Mouse (Mus musculus) embryonic facial prominence, embryonic 10.5 days (tissue): ENCODE results near the gene Hoxc12. TPM values are rescaled to one million over a fixed set of nuclear protein-coding genes. Genes with fewer than 3 reads are reported as not detected.

Source experiments
- DNase-seq: peaks from one replicate; pipeline ENCODE4 v3.0.0-alpha.2; 2017; ENCODE audit warnings: low spot score
- H3K27ac ChIP-seq: fragments of 300-500 bp; sonication (generic); replicated peaks from 2 replicates; pipeline ENCODE4 v1.5.1; 2016; ENCODE audit warnings: mild to moderate bottlenecking
- H3K27me3 ChIP-seq: fragments of 300-500 bp; sonication (generic); replicated peaks from 2 replicates; pipeline ENCODE4 v1.6.1; 2016; ENCODE audit warnings: low read depth, mild to moderate bottlenecking; ENCODE audit not compliant: poor library complexity, severe bottlenecking
- H3K36me3 ChIP-seq: fragments of 300-500 bp; sonication (generic); replicated peaks from 2 replicates; pipeline ENCODE4 v1.6.1; 2016; ENCODE audit warnings: mild to moderate bottlenecking, moderate library complexity
- H3K4me1 ChIP-seq: fragments of 300-500 bp; sonication (generic); 2 replicates; pipeline ENCODE4 v1.6.1; 2016
- H3K4me3 ChIP-seq: fragments of 300-500 bp; sonication (generic); 2 replicates; pipeline ENCODE4 v1.5.1; 2016; ENCODE audit warnings: mild to moderate bottlenecking, moderate library complexity
- H3K9me3 ChIP-seq: fragments of 300-500 bp; sonication (generic); 2 replicates; pipeline ENCODE4 v1.6.1; 2016; ENCODE audit warnings: mild to moderate bottlenecking
- WGBS: fragments of 180-500 bp; shearing (Covaris S2); methylation state at CpG from one replicate; pipeline ENCODE4 v1.1.7; 2016; 5-methylcytosine and 5-hydroxymethylcytosine counted together
- polyA plus RNA-seq: library from polyadenylated mRNA; unstranded; fragments of >200 nt; fragmentation: Nextera tagmentation; extraction: Ambion mirVana; gene quantifications from 2 replicates; pipeline ENCODE4 v1.2.1, GENCODE M21; 2016

Hoxc12 gene
- polyA plus RNA-seq, 1 experiment from 2014 or later, result not detected

- H3K4me3 ChIP-seq, result no peak overlapping the region
- 2% methylated on average over 21 of the region's 21 CpGs for WGBS
- H3K9me3 ChIP-seq, result no peaks in the 10 kb centered on the region
- no peak for DNase-seq
- H3K4me1 ChIP-seq, result no peaks in the 10 kb centered on the region
- H3K27me3 ChIP-seq, result peaks cover 100% of the 10 kb centered on the region
- no peak overlapping the region for H3K27ac ChIP-seq
- H3K36me3 ChIP-seq, result no peaks in the 10 kb centered on the region
Observed at GRCm38 (mm10) chr15:102972254-102972653, 35.7 kb downstream of the Hoxc12 start.

- no peak overlapping the region for H3K27ac ChIP-seq
- H3K9me3 ChIP-seq, result no peaks in the 10 kb centered on the region
- H3K36me3 ChIP-seq, result no peaks in the 10 kb centered on the region
- H3K27me3 ChIP-seq, result peaks cover 100% of the 10 kb centered on the region
- no peak overlapping the region for H3K4me3 ChIP-seq
- 4% methylated on average over 6 of the region's 6 CpGs for WGBS
- no peaks in the 10 kb centered on the region for H3K4me1 ChIP-seq
- DNase-seq, result no peak
Observed at GRCm38 (mm10) chr15:102972753-102973152, 36.2 kb downstream of the Hoxc12 start.

GRCm38 (mm10) chr15:102975034-102975433 lies 38.5 kb downstream of the Hoxc12 start:
- no peaks in the 10 kb centered on the region for H3K36me3 ChIP-seq
- 5% methylated on average over 7 of the region's 7 CpGs for WGBS
- no peak for DNase-seq
- no peaks in the 10 kb centered on the region for H3K9me3 ChIP-seq
- no peak overlapping the region for H3K27ac ChIP-seq
- peaks cover 100% of the 10 kb centered on the region for H3K27me3 ChIP-seq
- H3K4me3 ChIP-seq, result no peak overlapping the region
- H3K4me1 ChIP-seq, result no peaks in the 10 kb centered on the region

GRCm38 (mm10) chr15:102975688-102976111 lies 39.1 kb downstream of the Hoxc12 start:
- 1% methylated on average over 21 of the region's 21 CpGs for WGBS
- Histone ChIP-seq H3K9me3 (no peaks in the 10 kb centered on the region), H3K4me3 (no peak overlapping the region), H3K27ac (no peak overlapping the region), H3K4me1 (no peaks in the 10 kb centered on the region), H3K36me3 (no peaks in the 10 kb centered on the region), H3K27me3 (peaks cover 100% of the 10 kb centered on the region)
- peak; percentile 57 for DNase-seq

DNA sequence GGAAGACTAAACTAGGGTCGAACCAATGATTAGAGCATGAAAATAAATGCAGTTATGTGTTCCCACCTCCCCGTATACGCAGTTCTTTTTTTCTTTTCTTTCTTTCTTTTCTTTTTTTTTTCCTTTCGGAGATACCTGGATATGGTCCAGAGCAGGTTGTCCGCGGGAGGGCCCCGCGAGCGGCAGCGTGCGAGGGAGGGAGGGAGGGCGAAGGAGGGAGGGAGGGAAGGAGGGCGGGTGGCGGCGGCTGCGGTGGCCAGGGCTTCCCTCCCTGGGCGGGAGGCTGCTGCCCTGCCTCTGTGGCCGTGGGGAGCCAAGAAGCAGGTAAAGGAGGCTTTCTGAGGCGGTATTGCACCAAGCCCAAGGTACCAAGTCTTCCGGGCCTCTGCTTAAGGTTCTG lies 39.6 kb downstream of the Hoxc12 start, which contains the start of gene Hoxc9:
Gene Hoxc9, plus strand, starts transcription at position 269 of the 400 bp plus-strand sequence.
- H3K9me3 ChIP-seq, result no peaks in the 10 kb centered on the region
- H3K4me3 ChIP-seq, result no peak within 1 kb of the TSS
- H3K27me3 ChIP-seq, result peaks cover 100% of the 10 kb centered on the region
- under 1% methylated on average over 20 of the region's 20 CpGs for WGBS
- no peak for DNase-seq
- H3K4me1 ChIP-seq, result no peaks in the 10 kb centered on the region
- no peaks in the 10 kb centered on the region for H3K36me3 ChIP-seq
- no peak within 1 kb of the TSS for H3K27ac ChIP-seq

DNA sequence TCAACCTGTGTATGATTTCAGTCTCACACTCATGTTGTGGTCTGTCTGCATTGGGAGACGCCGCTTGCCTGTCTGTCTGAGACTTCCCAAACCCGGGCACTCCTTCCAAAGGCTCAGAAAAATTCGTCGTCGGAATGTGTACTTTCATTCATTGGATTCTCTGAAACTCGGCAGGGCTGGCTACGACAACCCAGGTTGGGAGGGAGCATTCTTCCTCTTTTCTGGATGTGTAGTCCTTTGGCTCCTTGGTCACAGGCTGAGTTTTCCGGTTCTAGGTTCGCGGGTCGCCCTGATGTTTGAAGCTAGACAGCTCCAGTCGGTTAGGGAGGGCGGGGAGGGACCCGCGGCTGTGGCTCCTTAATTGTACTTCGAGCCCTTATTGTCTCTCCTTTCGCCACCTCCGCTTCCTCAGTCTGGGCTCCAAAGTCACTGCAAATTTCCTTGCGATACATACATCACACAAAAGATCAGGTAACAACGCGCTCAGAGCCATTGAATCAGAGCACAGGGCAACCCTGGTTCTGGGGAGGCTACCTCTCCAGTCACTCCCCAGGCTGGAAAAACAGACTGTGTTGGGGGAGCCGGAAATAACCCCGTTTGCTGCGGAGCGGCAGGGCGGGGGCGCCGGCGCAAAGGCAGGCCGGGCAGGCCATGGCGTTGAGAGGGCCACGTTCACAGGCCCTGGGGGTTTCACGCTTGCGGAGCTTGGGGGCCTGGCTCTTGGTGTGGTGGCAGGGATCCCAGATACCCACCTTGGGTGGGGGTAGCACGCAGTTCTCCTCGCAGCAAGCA lies 40.3 kb downstream of the Hoxc12 start:
- Histone ChIP-seq H3K36me3 (no peaks in the 10 kb centered on the region), H3K27me3 (peaks cover 100% of the 10 kb centered on the region), H3K4me3 (no peak overlapping the region), H3K9me3 (no peaks in the 10 kb centered on the region), H3K27ac (no peak overlapping the region), H3K4me1 (peaks cover 6% of the 10 kb centered on the region)
- DNase-seq, result no peak
- WGBS, result under 1% methylated on average over 37 of the region's 37 CpGs

DNA sequence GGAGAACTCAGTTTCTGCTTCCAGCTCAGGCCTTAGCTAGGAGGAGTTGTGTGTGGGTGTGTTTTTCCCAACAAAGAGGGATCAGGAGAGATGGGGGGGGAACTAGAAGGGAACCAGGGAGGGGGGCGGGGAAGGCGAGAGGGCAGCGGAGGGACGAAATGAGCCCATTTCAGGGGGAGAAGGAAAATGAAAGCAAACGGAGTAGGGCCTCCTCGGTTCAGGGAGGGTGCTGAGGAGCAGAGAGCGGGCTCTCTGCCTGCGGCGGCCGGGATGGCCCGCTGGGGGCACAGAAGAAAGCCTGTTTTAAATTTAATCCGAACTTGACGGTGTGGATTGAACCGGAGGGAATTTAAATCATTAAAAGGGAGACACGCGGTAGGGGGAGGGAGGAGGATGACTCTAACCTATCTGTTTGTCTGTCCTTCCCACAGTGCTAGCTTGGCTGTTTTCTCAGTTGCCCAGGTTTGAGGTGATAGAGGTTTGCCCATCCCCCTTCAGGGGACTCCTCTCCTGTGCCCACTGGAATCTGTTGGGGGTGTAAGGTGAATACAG lies 40.9 kb downstream of the Hoxc12 start:
- Histone ChIP-seq H3K9me3 (no peaks in the 10 kb centered on the region), H3K4me3 (no peak overlapping the region), H3K4me1 (peaks cover 10% of the 10 kb centered on the region), H3K27me3 (peaks cover 100% of the 10 kb centered on the region), H3K27ac (no peak overlapping the region), H3K36me3 (no peaks in the 10 kb centered on the region)
- WGBS, result 1% methylated on average over 16 of the region's 16 CpGs
- DNase-seq, result no peak

- Histone ChIP-seq H3K4me3 (no peak overlapping the region), H3K4me1 (peaks cover 10% of the 10 kb centered on the region), H3K27ac (no peak overlapping the region), H3K27me3 (peaks cover 100% of the 10 kb centered on the region), H3K36me3 (no peaks in the 10 kb centered on the region), H3K9me3 (no peaks in the 10 kb centered on the region)
- under 1% methylated on average over 13 of the region's 13 CpGs for WGBS
- DNase-seq, result no peak
Observed at GRCm38 (mm10) chr15:102978615-102979515, 42.3 kb downstream of the Hoxc12 start.

DNA sequence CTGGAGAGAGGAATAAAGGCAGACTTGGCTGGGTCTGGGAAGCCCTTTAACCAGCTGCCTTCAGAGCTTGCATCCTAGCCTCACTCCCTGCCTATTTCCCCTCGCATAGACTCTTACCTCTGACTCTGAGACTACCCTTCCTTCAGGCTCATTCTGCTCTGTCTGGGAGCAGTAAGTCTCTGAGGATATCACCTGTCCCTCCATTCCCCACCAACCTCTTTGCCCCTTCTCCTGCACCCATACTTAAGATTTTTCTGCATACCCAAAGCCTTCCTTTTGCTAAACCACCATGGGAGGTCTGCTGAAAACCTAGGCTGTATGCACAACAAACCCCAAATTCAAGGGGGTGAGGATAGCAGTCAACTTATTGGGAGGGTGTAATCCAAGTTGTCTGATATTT lies 43.4 kb downstream of the Hoxc12 start:
- no peak for DNase-seq
- Histone ChIP-seq H3K9me3 (no peaks in the 10 kb centered on the region), H3K27me3 (peaks cover 100% of the 10 kb centered on the region), H3K4me3 (no peak overlapping the region), H3K36me3 (no peaks in the 10 kb centered on the region), H3K4me1 (peaks cover 10% of the 10 kb centered on the region), H3K27ac (no peak overlapping the region)
- WGBS, result 3% methylated on average over 1 of the region's 1 CpGs

GRCm38 (mm10) chr15:102980352-102980751 lies 43.8 kb downstream of the Hoxc12 start:
- H3K27ac ChIP-seq, result no peak overlapping the region

GRCm38 (mm10) chr15:102980912-102981311 lies 44.4 kb downstream of the Hoxc12 start:
- H3K36me3 ChIP-seq, result no peaks in the 10 kb centered on the region
- H3K9me3 ChIP-seq, result no peaks in the 10 kb centered on the region
- H3K27ac ChIP-seq, result no peak overlapping the region
- WGBS, result under 1% methylated on average over 14 of the region's 14 CpGs
- H3K27me3 ChIP-seq, result peaks cover 100% of the 10 kb centered on the region
- peaks cover 10% of the 10 kb centered on the region for H3K4me1 ChIP-seq
- DNase-seq, result no peak
- peak overlapping the region; percentile 47 for H3K4me3 ChIP-seq

More at GRCm38 (mm10) chr15:102980352-102980751, 43.8 kb downstream of the Hoxc12 start:
- Histone ChIP-seq H3K9me3 (no peaks in the 10 kb centered on the region), H3K4me1 (peaks cover 10% of the 10 kb centered on the region), H3K27me3 (peaks cover 100% of the 10 kb centered on the region), H3K4me3 (no peak overlapping the region), H3K36me3 (no peaks in the 10 kb centered on the region)
- no peak for DNase-seq
- 3% methylated on average over 11 of the region's 11 CpGs for WGBS
